Mouse (Mus musculus) urinary bladder, postnatal 10 days (tissue): ENCODE measurements around the gene A630023A22Rik.

Experiments used
- DNase-seq: peaks from one replicate; pipeline ENCODE4 v3.0.0; 2022; ENCODE audit warnings: low spot score

A630023A22Rik gene

DNA sequence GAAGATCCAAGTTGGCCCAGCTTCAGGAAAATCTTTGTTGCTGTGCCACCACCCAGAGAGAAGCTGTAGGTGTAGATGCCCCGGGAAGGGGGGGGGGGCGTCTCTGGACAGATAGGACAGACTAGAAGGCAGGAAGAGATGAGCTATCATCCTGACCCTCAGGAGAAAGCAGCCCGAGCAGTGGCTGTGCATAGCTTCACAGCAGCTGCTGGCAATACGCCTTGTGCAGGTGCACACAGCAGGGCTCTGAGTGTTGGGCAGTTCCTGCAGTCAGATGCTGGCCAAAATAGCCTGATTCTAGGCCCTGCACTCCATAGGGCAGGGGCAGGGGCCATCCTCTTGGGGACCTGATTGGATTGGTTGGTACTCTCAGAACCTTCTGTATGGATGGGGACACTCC, 15.7 kb downstream of the A630023A22Rik start:
- no peak for DNase-seq

DNA sequence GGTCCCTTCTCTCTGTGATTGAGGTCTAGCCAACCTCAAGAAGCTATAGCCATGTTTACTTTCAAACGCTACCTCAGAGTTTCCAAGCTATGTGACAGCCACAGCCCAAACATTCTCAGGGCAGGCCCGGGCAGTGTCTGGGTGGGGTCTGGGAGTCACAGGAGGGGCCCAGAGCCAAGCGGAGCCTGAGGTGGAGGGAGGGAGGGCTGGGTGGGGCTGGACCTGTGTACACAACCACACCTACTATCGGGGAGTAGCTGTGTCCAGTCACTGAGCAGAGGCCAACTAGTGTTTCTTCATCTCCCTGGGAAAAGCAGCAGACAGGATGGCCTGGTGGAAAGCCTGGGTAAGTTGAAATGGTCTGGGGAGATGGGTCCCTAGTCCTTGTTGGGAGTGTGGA, 16.8 kb downstream of the A630023A22Rik start, which contains the start of gene Anxa8:
Gene Anxa8 (plus strand): TSS at position 251 of the 400 bp plus-strand sequence.
- DNase-seq: no peak

DNA sequence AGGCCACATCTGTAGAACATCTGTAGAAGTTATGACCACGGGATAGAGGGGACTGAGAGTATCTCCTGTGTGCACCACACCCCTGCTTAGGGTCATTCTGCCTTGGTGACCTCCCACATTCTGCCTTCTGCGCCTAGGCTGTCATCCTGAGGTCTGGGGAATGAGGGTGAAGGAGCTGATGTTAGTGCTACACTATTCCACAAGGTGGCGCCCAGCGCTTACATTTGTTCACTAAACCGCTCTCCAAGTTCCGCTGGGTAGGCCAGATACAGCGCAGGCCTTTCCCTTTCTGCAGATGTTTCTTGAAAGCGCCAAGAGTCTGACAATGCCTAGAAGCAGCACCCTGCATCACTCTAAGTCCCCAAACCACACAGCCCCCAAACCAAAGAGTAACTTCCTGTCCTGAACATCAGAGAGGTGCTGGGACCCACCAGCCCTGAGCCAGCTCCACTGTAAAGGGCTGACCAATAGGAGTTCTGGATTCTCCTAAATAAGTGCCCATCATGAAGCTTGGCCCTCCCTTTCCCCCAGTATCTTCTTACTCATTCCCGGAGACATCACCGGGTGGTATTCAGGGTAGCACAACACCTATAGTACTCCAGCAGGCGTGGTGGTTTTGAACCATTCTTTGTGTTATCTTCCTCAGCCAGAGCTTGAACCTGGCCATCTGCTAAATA, 22.1 kb downstream of the A630023A22Rik start:
- DNase-seq: peak; percentile 24

DNA sequence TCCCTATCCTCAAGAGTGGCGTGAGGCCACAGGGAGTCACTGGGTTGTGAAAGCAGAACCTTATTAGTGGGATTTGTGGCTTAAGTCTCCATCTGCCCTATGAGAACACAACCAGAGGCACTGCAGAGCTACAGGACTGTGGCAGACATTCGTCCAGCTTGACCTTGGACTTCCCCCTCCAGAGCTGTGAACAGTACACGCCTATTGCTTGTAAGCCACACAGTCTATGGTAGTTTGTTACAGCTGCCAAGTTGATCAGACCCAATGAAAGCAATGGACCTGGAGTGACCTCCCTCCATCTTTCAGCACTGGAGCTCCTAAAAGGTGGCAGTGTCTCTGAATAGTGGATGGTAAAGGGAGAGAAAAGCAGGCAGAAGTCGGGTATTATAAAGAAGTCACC, 24.3 kb downstream of the A630023A22Rik start:
- no peak for DNase-seq

- DNase-seq: no peak
Observed at GRCm38 (mm10) chr14:34077222-34077621, 25.3 kb downstream of the A630023A22Rik start.

DNA sequence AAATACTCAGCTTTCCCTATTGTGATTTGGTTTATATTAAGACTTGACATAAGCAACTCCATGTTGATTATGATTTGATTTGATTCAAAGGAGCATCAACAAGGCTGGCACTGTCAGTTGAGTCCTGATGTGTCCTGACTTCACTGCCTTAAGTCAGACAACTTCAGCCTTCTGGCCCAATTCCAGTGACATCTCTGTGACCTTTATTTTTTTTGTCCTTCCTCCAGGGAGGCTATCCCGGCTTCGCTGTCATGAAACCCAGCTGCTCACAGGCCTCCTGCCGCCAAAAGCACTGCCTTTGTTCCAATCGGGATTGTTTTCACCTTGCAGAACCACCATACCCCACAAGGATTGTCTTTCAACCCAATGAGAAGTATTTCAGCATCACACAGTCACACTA, 27.2 kb downstream of the A630023A22Rik start:
- DNase-seq: no peak

DNA sequence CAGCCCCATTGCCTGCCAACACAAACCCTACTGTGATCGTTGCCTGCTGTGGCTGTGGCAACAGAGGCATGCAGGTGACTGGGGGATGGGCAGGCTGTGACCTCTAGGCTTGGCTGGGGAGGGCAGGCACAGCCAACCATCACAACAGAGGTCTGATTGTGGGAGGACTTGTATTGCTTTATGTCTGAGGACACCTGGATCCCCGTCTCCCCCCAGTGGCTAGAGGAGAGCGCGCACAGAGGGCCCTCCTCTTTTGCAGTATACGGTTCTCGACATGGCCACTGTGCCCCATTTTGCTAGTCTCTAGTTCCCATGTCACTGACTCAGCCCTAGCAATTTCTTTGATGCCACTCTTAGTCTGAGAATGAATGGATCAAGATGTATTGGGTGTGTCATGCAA, 30.9 kb downstream of the A630023A22Rik start:
- DNase-seq: no peak

GRCm38 (mm10) chr14:34052516-34052915, 50.0 kb downstream of the A630023A22Rik start, which contains the start of gene Antxrl:
Gene Antxrl (plus strand): TSS chr14:34052707.
- no peak for DNase-seq

DNA sequence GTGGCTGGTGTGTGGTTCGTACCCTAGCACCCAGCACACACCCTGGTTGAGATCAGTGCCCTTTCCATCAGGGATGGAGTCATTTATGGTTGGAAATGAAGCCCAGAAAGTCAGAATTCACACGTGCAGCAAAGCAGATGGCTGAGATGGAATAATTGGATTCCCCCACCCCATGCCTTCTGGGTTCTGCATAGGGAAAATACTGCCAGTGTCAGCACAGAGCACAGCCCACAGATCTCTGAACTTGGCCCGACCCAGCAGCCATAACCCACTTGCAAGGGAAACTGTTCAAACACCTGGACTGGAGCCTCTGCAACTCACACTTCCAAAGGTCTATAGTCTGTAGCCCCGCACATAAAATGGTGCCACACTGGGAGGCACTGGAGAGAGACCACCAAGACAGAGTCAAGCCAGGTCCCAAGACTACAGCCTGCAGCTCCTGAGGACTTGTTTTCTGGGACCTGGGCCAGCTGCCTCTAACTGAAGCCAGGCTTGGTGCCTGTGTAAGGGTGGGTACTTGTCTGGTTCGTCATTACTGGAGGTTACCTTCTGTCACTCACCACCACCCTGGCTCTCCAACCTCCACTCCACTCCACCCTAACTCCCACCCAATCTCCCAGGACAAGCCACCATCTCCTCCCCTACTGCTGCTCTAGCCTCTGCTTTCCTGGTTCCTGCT, 52.3 kb downstream of the A630023A22Rik start:
- DNase-seq: no peak

DNA sequence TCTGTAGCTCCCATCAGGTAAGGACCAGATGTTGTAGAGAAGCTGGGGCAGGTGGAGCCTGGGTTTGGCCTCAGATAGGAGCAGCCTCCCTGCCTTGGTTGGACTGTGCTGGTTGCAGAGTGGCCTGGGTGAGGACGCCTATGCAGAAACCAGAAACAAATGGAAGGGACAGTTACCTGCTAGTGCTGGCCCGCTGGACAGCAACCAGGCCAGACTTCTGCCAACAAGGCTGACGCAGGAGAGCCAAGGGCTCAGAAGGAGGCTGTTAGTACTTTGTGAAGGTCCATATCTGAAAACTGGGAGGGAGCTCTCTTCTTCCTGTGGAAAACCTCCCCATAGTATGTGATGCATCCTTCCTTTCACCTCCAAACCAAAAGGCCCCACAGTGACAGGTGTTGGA, 59.2 kb downstream of the A630023A22Rik start:
- no peak for DNase-seq

DNA sequence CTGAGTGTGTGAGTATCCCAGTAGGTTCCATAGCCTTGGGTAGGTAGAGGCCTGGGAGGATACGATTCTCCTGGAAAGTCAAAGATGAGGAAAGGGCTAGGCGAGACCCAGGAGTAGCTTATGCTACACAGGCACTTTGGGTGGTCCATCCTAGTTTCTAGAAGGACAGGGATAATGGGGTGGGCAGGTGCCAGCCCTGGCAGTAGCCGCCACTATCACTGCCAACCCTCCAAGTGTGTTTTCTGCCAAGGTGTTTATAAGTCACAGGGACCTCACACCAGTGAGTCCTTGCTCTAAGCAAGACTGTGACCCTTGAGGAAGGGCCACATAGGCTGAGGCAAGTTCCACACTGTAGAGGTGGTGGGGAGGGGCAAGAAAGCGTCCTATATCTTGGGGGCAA, 61.3 kb downstream of the A630023A22Rik start:
- no peak for DNase-seq

DNA sequence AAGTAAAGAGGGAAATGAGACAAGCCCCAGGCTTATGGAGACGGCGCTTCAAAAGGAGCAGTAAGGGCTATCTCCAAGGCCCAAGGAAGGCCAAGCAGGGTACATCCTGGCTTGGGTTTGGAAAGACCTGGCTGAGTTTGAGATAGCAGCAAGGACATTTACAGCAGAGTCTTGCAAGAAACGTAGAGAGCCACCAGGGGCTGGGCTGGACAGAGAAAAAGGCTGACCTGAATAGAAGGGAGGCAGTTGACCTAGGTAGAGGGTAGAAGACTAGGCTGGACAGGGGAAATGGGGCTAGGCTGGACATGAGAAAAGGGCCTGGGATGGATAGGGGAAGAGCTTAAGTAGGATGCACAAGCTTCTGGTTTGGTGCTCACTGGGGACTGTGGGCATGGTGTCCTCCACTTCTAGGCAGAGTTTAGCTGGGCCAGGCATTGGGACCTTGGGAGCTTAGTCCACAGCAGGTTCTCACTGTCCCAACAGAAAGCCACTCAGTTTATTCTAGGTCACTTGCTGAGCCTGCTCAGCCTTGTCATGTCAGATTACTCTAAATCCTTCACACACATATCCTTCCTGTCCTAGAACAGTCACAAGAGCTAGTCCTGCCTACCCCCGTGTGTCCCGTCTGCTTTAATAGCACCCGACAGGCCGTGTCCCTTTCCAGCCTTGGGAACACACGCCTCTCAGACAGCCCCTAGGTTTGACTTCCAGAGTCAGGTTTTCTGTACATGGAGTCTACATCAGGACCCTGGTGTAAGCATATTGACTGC, 68.5 kb downstream of the A630023A22Rik start:
- DNase-seq: no peak

DNA sequence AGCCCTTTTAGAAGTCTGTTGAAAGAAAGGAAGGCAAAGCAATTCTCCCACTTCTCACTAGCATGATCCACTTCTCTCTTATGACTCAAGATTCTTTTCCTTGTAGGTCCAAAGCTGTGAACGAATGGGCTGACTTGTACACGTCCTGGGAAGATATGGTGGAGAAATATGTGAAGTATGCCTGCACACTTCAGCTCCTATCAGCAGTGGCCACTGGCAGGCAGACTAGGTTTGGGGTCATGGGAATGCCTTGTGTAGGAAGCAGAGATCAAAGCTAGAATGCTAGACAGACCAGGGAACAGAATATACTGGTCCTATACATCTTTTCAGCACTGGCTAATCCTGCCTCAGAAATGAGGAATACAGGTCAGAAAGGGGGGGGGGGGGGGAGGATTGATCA, 75.8 kb downstream of the A630023A22Rik start:
- DNase-seq: no peak

DNA sequence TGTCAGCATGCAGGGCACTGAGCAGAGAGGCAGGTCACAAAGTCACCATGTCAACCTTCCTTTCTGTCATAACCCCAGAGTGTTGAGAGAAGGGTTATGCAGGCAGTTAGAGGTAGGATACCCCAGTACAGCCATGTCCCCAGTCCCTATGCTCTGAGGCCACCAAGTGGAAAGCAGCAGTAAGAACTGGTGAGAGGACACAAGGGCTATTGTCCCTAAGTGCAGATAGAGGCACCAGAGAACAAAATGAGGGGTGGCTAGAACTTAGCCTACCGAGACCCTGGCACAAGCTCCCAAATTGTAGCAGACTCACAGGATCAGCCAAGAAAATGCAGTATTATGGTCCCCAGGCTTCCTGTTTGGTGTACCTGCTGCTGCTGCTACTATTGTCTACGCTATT, 85.6 kb downstream of the A630023A22Rik start:
- no peak for DNase-seq

DNA sequence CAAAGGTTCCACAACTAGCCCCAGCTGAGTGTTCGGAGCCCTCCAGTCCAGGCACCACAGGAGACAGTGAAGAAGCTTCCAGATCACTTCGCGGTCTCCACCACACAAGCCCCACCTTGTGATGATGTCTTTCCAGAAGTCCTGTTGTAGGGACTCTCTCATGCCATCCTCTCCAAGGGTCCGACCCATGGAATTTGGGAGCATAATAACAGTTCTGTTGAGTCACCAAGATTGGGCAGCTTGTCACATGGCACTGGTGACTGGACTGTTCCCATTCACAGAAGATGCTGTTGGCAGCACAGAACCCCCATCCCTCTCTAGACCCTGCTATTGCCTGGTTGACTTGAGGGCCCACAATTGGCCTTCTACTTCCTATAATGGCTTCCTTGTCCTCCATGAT, 86.2 kb downstream of the A630023A22Rik start, which contains the start of gene Gm5460:
Gene Gm5460 (plus strand): TSS at position 378 of the 400 bp plus-strand sequence.
- DNase-seq: no peak

GRCm38 (mm10) chr14:34015063-34015462, 87.5 kb downstream of the A630023A22Rik start, which contains the start of gene Gm30083:
Gene Gm30083 (minus strand): TSS chr14:34015182.
- DNase-seq: no peak

- DNase-seq: no peak
Observed at GRCm38 (mm10) chr14:34002358-34002757, 100.2 kb downstream of the A630023A22Rik start.

DNA sequence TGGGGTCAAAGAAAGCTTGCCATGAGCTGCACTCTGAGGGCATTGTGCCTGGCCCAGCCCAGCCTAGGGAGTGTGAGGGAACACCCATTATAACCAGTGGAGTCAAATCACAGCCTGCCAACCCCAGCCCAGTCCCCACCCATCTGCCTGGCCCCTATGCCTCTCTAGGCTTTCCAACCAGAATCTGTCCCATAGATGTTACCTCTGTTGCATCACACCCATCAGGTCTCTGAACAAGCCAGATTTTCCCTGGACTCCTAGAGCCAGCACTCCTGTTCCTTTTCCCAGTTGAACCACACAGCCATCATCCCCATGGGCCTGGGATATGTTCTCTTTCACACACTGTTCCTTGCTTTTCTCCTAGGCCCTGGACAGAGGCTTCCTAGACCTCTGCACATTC, 101.1 kb downstream of the A630023A22Rik start:
- no peak for DNase-seq
